Mouse (Mus musculus): ENCODE results near the gene Pilrb2. TPM values are rescaled to one million over a fixed set of nuclear protein-coding genes. Genes with fewer than 3 reads are reported as not detected.
"Not testable (repeated sequence)": the region's sequence is repeated elsewhere in the genome, so short reads cannot be mapped to it uniquely, and the experiment has no call there.

The Pilrb2 gene
- polyA plus RNA-seq, 1 experiment from 2014 or later = 1.2 TPM

DNA sequence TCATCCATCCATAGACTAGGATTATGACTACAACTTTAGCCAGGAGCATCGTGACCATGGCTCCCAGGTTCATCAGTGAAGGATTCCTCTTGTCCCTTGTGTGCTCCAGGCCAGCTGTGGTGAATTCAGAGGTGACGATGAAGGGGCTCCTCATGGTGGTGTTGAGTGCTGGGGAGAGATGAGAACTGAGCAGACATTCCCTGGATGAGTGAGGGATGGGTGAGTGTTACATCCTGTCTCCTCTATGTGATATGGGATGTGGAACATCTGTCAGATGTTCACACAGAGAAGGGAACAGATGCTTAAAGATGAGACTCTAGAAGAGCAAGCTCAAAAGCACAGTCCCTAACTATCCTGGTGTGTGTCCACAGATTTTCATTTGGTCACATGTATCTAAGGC is 3.0 kb downstream of the Pilrb2 start:
- not testable (repeated sequence) for H3K9ac ChIP-seq; H3K9me3 ChIP-seq; ATAC-seq; H3K4me1 ChIP-seq (replicated peaks); H3K27me3 ChIP-seq (replicated peaks); H3K4me2 ChIP-seq (replicated peaks); H3K36me3 ChIP-seq; H3K4me3 ChIP-seq (replicated peaks); H3K27ac ChIP-seq
- 77% methylated on average over 2 of the region's 2 CpGs for WGBS

DNA sequence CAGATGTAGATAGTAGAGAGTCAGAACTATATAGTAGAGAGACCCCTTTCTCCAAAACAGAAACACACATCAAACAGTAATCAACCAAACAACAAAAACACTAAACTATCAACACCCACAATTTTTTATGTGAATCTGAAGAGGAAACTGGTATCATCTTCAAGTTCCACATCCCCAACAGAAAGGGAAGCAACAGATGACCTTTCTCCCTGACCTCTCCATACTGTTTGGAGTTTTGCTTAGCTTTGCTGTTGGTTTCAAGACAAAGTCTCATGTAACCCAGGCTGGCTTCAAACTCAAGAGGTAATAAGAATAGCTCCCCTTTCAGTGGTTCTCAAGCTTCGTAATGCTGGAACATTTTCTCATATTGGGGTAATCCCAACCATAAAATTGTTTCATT is 7.6 kb downstream of the Pilrb2 start:
- not testable (repeated sequence) for H3K36me3 ChIP-seq; H3K9me3 ChIP-seq; H3K4me2 ChIP-seq (replicated peaks); ATAC-seq; H3K4me1 ChIP-seq (replicated peaks); H3K27me3 ChIP-seq (replicated peaks); H3K9ac ChIP-seq; H3K4me3 ChIP-seq (replicated peaks); H3K27ac ChIP-seq
- 80% methylated on average over 1 of the region's 1 CpGs for WGBS

DNA sequence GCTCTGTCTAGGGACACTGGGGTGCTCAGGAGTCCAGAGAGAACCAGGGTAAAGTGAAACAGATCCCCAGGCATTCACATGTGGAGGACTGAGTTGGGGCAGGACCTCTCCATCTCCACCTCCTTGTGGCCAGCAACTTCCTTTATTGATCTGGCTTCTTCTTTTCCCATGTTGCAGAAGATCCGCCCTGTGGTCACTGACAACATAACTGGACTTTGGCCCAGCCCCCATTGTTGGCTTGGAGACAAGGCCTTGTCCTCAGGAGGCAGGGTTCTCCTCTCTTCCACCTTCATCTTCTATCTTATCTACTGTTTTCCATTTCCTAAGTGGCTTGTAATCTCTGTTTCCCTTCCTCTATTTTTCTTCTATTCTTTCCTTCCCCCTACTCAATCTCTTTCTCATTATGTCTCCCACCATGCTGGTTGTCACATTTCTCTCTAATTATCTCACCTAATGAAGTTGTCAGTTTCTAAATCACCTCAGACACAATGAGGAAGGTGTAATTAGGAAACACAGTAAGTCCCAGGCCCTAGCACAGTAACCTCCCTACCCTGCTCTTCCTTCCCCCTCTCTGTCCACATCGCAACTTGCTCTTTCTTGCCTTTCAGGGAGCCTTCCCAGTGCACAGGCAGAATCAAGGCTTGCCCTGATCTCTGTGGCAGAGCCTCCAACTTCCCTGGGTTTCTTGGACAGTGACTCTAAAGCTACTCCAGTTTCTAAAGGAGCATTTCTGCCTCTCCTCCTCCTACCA is 13.5 kb downstream of the Pilrb2 start, which contains the start of gene Pilrb1:
Gene Pilrb1, minus strand, starts transcription at position 147 of the 751 bp plus-strand sequence.
- 70% methylated on average over 2 of the region's 2 CpGs for WGBS
- not testable (repeated sequence) for H3K27me3 ChIP-seq (replicated peaks); H3K4me2 ChIP-seq (replicated peaks); H3K36me3 ChIP-seq; H3K9me3 ChIP-seq; H3K27ac ChIP-seq; ATAC-seq; H3K9ac ChIP-seq; H3K4me3 ChIP-seq (replicated peaks); H3K4me1 ChIP-seq (replicated peaks)

DNA sequence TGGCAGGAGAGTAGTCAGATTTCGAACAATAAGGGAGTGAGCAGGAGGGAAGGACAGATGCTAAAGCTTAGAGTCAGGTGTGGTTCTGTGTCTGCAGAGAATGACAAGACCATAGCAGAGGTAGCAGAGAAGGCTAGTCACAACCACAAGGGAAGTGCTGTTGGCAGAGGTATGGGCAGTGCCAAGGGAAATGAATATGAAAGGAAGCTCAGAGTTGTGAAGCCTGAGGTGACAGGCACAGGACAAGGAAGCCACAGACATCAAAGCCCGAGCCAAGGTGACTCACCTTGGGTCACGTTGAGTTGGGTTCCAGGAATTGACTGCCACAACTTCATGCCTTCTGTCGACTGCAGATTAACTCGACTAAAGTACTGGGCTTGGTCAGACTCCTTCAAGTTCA is 14.7 kb downstream of the Pilrb2 start:
- H3K4me3 ChIP-seq (replicated peaks); H3K9me3 ChIP-seq; H3K4me1 ChIP-seq (replicated peaks); ATAC-seq; H3K4me2 ChIP-seq (replicated peaks); H3K27ac ChIP-seq; H3K36me3 ChIP-seq; H3K9ac ChIP-seq; H3K27me3 ChIP-seq (replicated peaks): not testable (repeated sequence)
- WGBS = 62% methylated on average over 5 of the region's 5 CpGs

DNA sequence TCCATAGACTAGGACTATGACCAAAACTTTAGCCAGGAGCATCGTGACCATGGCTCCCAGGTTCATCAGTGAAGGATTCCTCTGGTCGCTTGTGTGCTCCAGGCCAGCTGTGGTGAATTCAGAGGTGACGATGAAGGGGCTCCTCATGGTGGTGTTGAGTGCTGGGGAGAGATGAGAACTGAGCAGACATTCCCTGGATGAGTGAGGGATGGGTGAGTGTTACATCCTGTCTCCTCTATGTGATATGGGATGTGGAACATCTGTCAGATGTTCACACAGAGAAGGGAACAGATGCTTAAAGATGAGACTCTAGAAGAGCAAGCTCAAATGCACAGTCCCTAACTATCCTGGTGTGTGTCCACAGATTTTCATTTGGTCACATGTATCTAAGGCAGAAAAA is 16.7 kb downstream of the Pilrb2 start:
- not testable (repeated sequence) for H3K4me2 ChIP-seq (replicated peaks); H3K36me3 ChIP-seq; H3K9me3 ChIP-seq; H3K4me1 ChIP-seq (replicated peaks); H3K4me3 ChIP-seq (replicated peaks); ATAC-seq; H3K9ac ChIP-seq; H3K27me3 ChIP-seq (replicated peaks); H3K27ac ChIP-seq
- WGBS = 73% methylated on average over 3 of the region's 3 CpGs

DNA sequence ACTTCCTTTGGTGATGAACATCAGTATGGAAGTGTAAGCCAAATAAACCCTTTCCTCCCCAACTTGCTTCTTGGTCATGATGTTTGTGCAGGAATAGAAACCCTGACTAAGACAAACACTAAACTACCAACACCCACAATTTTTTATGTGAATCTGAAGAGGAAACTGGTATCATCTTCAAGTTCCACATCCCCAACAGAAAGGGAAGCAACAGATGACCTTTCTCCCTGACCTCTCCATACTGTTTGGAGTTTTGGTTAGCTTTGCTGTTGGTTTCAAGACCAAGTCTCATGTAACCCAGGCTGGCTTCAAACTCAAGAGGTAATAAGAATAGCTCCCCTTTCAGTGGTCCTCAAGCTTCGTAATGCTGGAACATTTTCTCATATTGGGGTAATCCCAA is 21.3 kb downstream of the Pilrb2 start:
- H3K4me2 ChIP-seq (replicated peaks); H3K4me1 ChIP-seq (replicated peaks); H3K9me3 ChIP-seq; H3K4me3 ChIP-seq (replicated peaks); H3K9ac ChIP-seq; H3K27ac ChIP-seq; H3K36me3 ChIP-seq; ATAC-seq; H3K27me3 ChIP-seq (replicated peaks): not testable (repeated sequence)
- WGBS = 92% methylated on average over 1 of the region's 1 CpGs

DNA sequence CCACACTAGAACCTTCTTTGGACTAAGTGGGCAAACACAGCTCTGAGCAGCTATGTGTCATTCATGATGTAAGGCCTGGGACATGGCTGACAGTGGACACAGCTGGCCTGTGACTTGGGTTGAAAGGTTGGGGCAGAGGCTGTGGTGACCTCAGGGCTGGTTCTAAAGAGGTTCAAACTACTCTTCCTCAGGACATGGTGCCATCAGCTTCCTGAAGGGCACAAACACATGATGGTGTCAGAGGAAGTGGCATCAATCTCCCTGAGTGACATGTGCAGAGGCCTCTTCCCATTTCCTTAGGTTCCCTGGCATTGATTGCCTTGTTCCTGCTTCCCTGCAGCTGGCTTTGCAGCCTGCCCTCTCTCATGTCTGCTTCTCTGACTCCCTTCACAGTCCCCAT is 34.5 kb downstream of the Pilrb2 start:
- ATAC-seq; H3K4me1 ChIP-seq (replicated peaks); H3K9me3 ChIP-seq; H3K27me3 ChIP-seq (replicated peaks); H3K4me3 ChIP-seq (replicated peaks); H3K36me3 ChIP-seq; H3K27ac ChIP-seq; H3K9ac ChIP-seq; H3K4me2 ChIP-seq (replicated peaks): not testable (repeated sequence)

DNA sequence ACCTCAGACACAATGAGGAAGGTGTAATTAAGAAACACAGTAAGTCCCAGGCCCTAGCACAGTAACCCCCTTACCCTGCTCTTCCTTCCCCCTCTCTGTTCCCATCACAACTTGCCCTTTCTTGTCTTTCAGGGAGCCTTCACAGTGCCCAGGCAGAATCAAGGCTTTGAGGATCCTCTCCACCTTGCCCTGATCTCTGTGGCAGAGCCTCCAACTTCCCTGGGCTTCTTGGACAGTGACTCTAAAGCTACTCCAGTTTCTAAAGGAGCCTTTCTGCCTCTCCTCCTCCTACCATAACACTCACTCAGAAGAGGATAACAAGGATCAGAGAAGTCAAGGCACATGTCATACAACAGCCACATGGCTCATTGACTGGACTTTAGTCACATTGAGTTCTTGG is 35.0 kb downstream of the Pilrb2 start:
- H3K36me3 ChIP-seq = no peaks in the 10 kb centered on the region
- no peaks in the 10 kb centered on the region for H3K4me1 ChIP-seq (replicated peaks)
- H3K27ac ChIP-seq = no peak overlapping the region
- no peaks in the 10 kb centered on the region for H3K27me3 ChIP-seq (replicated peaks)
- no peaks in the 10 kb centered on the region for H3K9me3 ChIP-seq
- H3K4me3 ChIP-seq (replicated peaks) = no peak overlapping the region
- no peak overlapping the region for H3K9ac ChIP-seq
- ATAC-seq = no peak
- H3K4me2 ChIP-seq (replicated peaks) = no peak overlapping the region

DNA sequence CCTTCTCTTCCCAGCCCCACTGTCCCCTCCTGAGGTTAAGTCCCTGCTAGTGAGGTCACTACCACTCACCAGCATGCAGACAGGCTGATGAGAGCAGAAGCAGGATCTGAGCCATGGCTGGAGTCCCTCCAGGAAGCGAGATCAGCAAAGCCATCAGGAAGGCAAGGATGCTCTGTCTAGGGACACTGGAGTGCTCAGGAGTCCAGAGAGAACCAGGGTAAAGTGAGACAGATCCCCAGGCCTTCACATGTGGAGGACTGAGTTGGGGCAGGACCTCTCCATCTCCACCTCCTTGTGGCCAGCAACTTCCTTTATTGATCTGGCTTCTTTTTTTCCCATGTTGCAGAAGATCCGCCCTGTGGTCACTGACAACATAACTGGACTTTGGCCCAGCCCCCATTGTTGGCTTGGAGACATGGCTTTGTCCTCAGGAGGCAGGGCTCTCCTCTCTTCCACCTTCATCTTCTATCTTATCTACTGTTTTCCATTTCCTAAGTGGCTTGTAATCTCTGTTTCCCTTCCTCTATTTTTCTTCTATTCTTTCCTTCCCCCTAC is 35.6 kb downstream of the Pilrb2 start, which contains the start of gene Pilra:
Gene Pilra, minus strand, starts transcription at position 316 of the 555 bp plus-strand sequence.
- 57% methylated on average over 2 of the region's 2 CpGs for WGBS
- H3K27ac ChIP-seq; H3K27me3 ChIP-seq (replicated peaks); H3K9me3 ChIP-seq; H3K4me3 ChIP-seq (replicated peaks); H3K36me3 ChIP-seq; ATAC-seq; H3K4me2 ChIP-seq (replicated peaks); H3K4me1 ChIP-seq (replicated peaks); H3K9ac ChIP-seq: not testable (repeated sequence)

DNA sequence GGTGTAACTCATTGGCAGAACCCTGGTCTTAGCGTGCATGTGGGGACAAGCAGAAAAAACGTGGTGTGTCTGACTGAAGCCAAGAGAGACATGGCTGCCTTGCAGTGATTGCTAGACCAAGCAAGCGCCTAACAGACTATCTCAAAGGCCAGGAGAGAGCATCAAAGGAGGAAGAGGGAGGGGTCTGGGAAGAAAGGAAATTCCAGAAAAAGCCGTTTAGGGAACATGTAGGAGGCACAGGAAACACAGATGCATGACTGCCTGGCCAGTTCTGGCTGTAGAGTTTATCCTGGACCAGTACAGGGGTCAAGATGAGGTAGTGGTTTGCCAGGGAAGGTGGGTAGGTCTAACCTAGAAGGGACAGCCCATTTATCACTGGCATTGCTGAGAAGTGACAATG is 38.1 kb downstream of the Pilrb2 start:
- Histone ChIP-seq H3K27me3 (replicated peaks) (no peaks in the 10 kb centered on the region), H3K36me3 (no peaks in the 10 kb centered on the region), H3K4me3 (replicated peaks) (no peak overlapping the region), H3K9ac (no peak overlapping the region), H3K27ac (no peak overlapping the region), H3K9me3 (no peaks in the 10 kb centered on the region), H3K4me1 (replicated peaks) (no peaks in the 10 kb centered on the region), H3K4me2 (replicated peaks) (no peak overlapping the region)
- 56% methylated on average over 4 of the region's 4 CpGs for WGBS
- no peak for ATAC-seq

DNA sequence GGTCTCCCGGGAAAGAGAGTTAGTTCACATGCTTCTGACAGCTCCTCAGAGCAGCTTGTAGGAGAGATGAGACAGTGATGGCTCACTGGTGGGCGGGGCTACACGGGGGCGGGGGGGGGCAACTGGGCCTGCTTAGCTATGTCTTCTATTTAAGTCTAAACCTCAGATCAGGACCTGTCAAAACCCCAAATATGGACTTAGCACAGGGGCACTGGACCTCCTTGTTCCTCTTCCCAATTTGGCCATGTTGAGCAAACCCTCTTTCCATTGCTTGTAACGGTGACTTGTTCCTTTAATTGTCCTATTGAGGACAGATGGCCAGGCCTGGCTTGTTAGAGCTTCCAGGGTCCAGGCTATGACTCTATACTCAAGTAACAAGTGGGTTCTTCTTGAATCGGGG is 40.1 kb downstream of the Pilrb2 start:
- WGBS = 66% methylated on average over 6 of the region's 6 CpGs
- H3K4me3 ChIP-seq (replicated peaks) = no peak overlapping the region
- no peaks in the 10 kb centered on the region for H3K36me3 ChIP-seq
- no peak overlapping the region for H3K27ac ChIP-seq
- ATAC-seq = no peak
- no peaks in the 10 kb centered on the region for H3K9me3 ChIP-seq
- no peak overlapping the region for H3K9ac ChIP-seq
- no peak overlapping the region for H3K4me2 ChIP-seq (replicated peaks)
- H3K27me3 ChIP-seq (replicated peaks) = no peaks in the 10 kb centered on the region
- H3K4me1 ChIP-seq (replicated peaks) = no peaks in the 10 kb centered on the region

DNA sequence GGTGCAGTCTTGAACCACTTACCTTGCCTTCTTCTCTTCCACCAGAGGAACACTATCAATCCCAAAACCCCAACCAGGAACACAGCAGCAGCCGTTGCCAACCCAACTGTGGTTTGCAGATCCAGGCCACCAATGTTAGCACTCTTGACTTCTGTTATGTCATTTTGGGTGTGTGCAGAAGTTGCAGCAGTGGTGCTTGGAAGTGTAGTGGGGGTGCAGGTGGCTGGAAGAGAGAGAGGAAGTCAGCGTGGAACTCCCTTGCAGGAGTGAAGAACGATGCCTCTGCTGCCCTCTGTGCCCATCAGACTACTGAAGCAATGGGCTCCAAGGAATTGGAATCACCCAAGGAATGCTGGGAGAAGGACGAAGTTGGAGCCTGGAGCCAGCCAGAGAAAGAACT is 40.5 kb downstream of the Pilrb2 start:
- no peaks in the 10 kb centered on the region for H3K27me3 ChIP-seq (replicated peaks)
- no peaks in the 10 kb centered on the region for H3K36me3 ChIP-seq
- ATAC-seq = no peak
- no peak overlapping the region for H3K4me2 ChIP-seq (replicated peaks)
- H3K4me1 ChIP-seq (replicated peaks) = no peaks in the 10 kb centered on the region
- H3K9ac ChIP-seq = no peak overlapping the region
- no peaks in the 10 kb centered on the region for H3K9me3 ChIP-seq
- no peak overlapping the region for H3K4me3 ChIP-seq (replicated peaks)
- H3K27ac ChIP-seq = no peak overlapping the region
- WGBS = 82% methylated on average over 4 of the region's 4 CpGs

DNA sequence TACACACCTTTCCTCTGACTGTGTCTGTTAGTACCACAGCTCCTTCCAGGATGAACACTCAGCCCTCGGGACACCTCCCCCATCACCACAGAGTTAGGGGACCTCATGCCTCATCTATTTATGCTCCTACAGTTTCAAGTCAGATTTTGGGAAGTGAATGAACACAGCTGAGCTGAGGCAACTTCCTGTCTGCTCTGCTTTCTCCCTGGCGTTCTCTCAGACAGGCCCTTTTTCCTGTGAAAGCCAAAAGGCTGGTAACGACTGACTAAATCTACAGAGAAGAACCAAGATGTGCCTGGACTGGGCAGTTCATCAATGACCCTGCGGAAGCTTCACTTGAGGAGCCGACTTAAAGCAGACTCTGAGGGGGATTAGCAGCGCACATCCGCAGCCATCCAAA is 41.4 kb downstream of the Pilrb2 start:
- H3K27ac ChIP-seq = no peak overlapping the region
- ATAC-seq = no peak
- WGBS = 67% methylated on average over 7 of the region's 7 CpGs

More for the DNA sequence above, 41.4 kb downstream of the Pilrb2 start:
- Histone ChIP-seq H3K4me1 (replicated peaks) (no peaks in the 10 kb centered on the region), H3K36me3 (no peaks in the 10 kb centered on the region), H3K4me3 (replicated peaks) (no peak overlapping the region), H3K27me3 (replicated peaks) (no peaks in the 10 kb centered on the region), H3K9ac (no peak overlapping the region), H3K4me2 (replicated peaks) (no peak overlapping the region), H3K9me3 (no peaks in the 10 kb centered on the region)
